41 mouse cellular contexts compared by ENCODE assay signal in genomic region chr2:89414557-89414956, GRCm38 (mm10). TPM values are rescaled to one million over a fixed set of nuclear protein-coding genes. Genes with fewer than 3 reads are reported as not detected.
"Had no signal": no experiment of that assay in that cellular context is flagged by ENCODE, and none has a peak within 500 bp of the region (broad histone marks: within the 10 kb centered on the region; RNA-seq: fewer than 3 reads in every experiment).

No protein-coding gene starts in this region.

- ATAC-seq: hindbrain, embryonic 16.5 days; inflammation-experienced regulatory T-cells, adult 6 months; liver, postnatal 0 days had no signal

- H3K9me3 ChIP-seq: heart, embryonic 10.5 days; heart, embryonic 12.5 days; hindbrain, embryonic 10.5 days; hindbrain, embryonic 12.5 days; limb, embryonic 10.5 days; limb, embryonic 12.5 days; liver, embryonic 13.5 days; liver, embryonic 15.5 days had no signal

- DNase-seq: gastrocnemius, adult 2 months; gastrocnemius, postnatal 10 days; gastrocnemius, postnatal 25 days; heart, adult 18-20 months; heart, postnatal 10 days; heart, postnatal 4 days; kidney, adult 2 months; kidney, adult 9 months; kidney, postnatal 10 days; kidney, postnatal 25 days; layer of hippocampus, adult 9-11 months; layer of hippocampus, postnatal 36 days; liver; liver, embryonic 13.5 days; liver, postnatal 0 days had no signal

- H3K27ac ChIP-seq: gastrocnemius, adult 2 months; heart, embryonic 10.5 days; hindbrain, embryonic 10.5 days; hindbrain, embryonic 12.5 days; hindbrain, embryonic 14.5 days; left cerebral cortex, adult 2 months; limb, embryonic 10.5 days; limb, embryonic 12.5 days; liver, embryonic 13.5 days; liver, embryonic 15.5 days had no signal

- H3K27me3 ChIP-seq: heart, embryonic 12.5 days; hindbrain, embryonic 12.5 days; limb, embryonic 12.5 days; liver, embryonic 13.5 days; liver, embryonic 15.5 days had no signal

- H3K4me2 ChIP-seq: heart, embryonic 12.5 days; hindbrain, embryonic 12.5 days; hindbrain, embryonic 14.5 days; limb, embryonic 12.5 days; liver, embryonic 11.5 days; liver, embryonic 13.5 days; liver, embryonic 15.5 days had no signal

- H3K9ac ChIP-seq: heart, embryonic 12.5 days; hindbrain, embryonic 12.5 days; hindbrain, embryonic 14.5 days; limb, embryonic 12.5 days; liver, embryonic 13.5 days; liver, embryonic 15.5 days; liver, postnatal 0 days had no signal

- H3K4me1 ChIP-seq: heart, embryonic 10.5 days; heart, embryonic 12.5 days; hindbrain, embryonic 10.5 days; hindbrain, embryonic 12.5 days; limb, embryonic 10.5 days; limb, embryonic 12.5 days; liver, embryonic 13.5 days; liver, embryonic 15.5 days had no signal

- H3K36me3 ChIP-seq: heart, embryonic 10.5 days; heart, embryonic 12.5 days; hindbrain, embryonic 10.5 days; hindbrain, embryonic 12.5 days; limb, embryonic 10.5 days; limb, embryonic 12.5 days; liver, embryonic 13.5 days; liver, embryonic 15.5 days had no signal

- H3K4me3 ChIP-seq: gastrocnemius, adult 2 months; heart, embryonic 10.5 days; heart, embryonic 12.5 days; hindbrain, embryonic 10.5 days; hindbrain, embryonic 12.5 days; left cerebral cortex, adult 2 months; limb, embryonic 10.5 days; limb, embryonic 12.5 days; liver, embryonic 13.5 days; liver, embryonic 15.5 days had no signal

RNA-seq across cellular contexts. Expression of gene Olfr1238, which starts 5.1 kb away (rescaled TPM):
- total RNA-seq: gastrocnemius, adult 2 months; gastrocnemius, postnatal 10 days; gastrocnemius, postnatal 25 days; gastrocnemius, postnatal 4 days; granulocyte monocyte progenitor cell, adult 5-6 weeks; heart, adult 18-20 months; heart, adult 8-10 months; heart, postnatal 10 days; heart, postnatal 25 days; heart, postnatal 4 days; layer of hippocampus, adult 18-20 months; layer of hippocampus, adult 8-10 months; layer of hippocampus, postnatal 14 days; layer of hippocampus, postnatal 36 days; left cerebral cortex, adult 2 months; left cerebral cortex, postnatal 14 days; left cerebral cortex, postnatal 36 days had no signal
- polyA plus RNA-seq: frontal cortex, adult 2 months; heart, embryonic 10.5 days; heart, embryonic 12.5 days; heart, embryonic 14.5 days; heart, embryonic 16.5 days; hindbrain, embryonic 10.5 days; hindbrain, embryonic 12.5 days; hindbrain, embryonic 14.5 days; hindbrain, embryonic 16.5 days; kidney, adult 2 months; large intestine, adult 2 months; limb, embryonic 10.5 days; limb, embryonic 12.5 days; limb, embryonic 14.5 days; liver, embryonic 11.5 days; liver, embryonic 13.5 days; liver, embryonic 15.5 days; liver, postnatal 0 days had no signal

RNA-seq across cellular contexts. Expression of gene Olfr1239, which starts 5.7 kb away (rescaled TPM):
- total RNA-seq: gastrocnemius, adult 2 months; gastrocnemius, postnatal 10 days; gastrocnemius, postnatal 25 days; gastrocnemius, postnatal 4 days; granulocyte monocyte progenitor cell, adult 5-6 weeks; heart, adult 18-20 months; heart, adult 8-10 months; heart, postnatal 10 days; heart, postnatal 25 days; heart, postnatal 4 days; layer of hippocampus, adult 18-20 months; layer of hippocampus, adult 8-10 months; layer of hippocampus, postnatal 14 days; layer of hippocampus, postnatal 36 days; left cerebral cortex, adult 2 months; left cerebral cortex, postnatal 14 days; left cerebral cortex, postnatal 36 days had no signal
- polyA plus RNA-seq: frontal cortex, adult 2 months; heart, embryonic 10.5 days; heart, embryonic 12.5 days; heart, embryonic 14.5 days; heart, embryonic 16.5 days; hindbrain, embryonic 10.5 days; hindbrain, embryonic 12.5 days; hindbrain, embryonic 14.5 days; hindbrain, embryonic 16.5 days; inflammation-experienced regulatory T-cells, adult 6 months; kidney, adult 2 months; large intestine, adult 2 months; limb, embryonic 10.5 days; limb, embryonic 12.5 days; limb, embryonic 14.5 days; liver, embryonic 11.5 days; liver, embryonic 13.5 days; liver, embryonic 15.5 days; liver, postnatal 0 days had no signal

RNA-seq across cellular contexts. Expression of gene Olfr1240, which starts 28.2 kb away (rescaled TPM):
- total RNA-seq: gastrocnemius, adult 2 months; gastrocnemius, postnatal 10 days; gastrocnemius, postnatal 25 days; gastrocnemius, postnatal 4 days; granulocyte monocyte progenitor cell, adult 5-6 weeks; heart, adult 18-20 months; heart, adult 8-10 months; heart, postnatal 10 days; heart, postnatal 25 days; heart, postnatal 4 days; layer of hippocampus, adult 18-20 months; layer of hippocampus, adult 8-10 months; layer of hippocampus, postnatal 14 days; layer of hippocampus, postnatal 36 days; left cerebral cortex, adult 2 months; left cerebral cortex, postnatal 14 days; left cerebral cortex, postnatal 36 days had no signal
- polyA plus RNA-seq: heart, embryonic 10.5 days; heart, embryonic 12.5 days; heart, embryonic 14.5 days; heart, embryonic 16.5 days; hindbrain, embryonic 10.5 days; hindbrain, embryonic 12.5 days; hindbrain, embryonic 14.5 days; hindbrain, embryonic 16.5 days; inflammation-experienced regulatory T-cells, adult 6 months; kidney, adult 2 months; large intestine, adult 2 months; limb, embryonic 10.5 days; limb, embryonic 12.5 days; limb, embryonic 14.5 days; liver, embryonic 11.5 days; liver, embryonic 13.5 days; liver, embryonic 15.5 days; liver, postnatal 0 days had no signal

RNA-seq across cellular contexts. Expression of gene Olfr1234, which starts 49.9 kb away (rescaled TPM):
- total RNA-seq: gastrocnemius, adult 2 months; gastrocnemius, postnatal 10 days; gastrocnemius, postnatal 25 days; gastrocnemius, postnatal 4 days; granulocyte monocyte progenitor cell, adult 5-6 weeks; heart, adult 18-20 months; heart, adult 8-10 months; heart, postnatal 10 days; heart, postnatal 25 days; heart, postnatal 4 days; layer of hippocampus, adult 18-20 months; layer of hippocampus, adult 8-10 months; layer of hippocampus, postnatal 14 days; layer of hippocampus, postnatal 36 days; left cerebral cortex, adult 2 months; left cerebral cortex, postnatal 14 days; left cerebral cortex, postnatal 36 days had no signal
- polyA plus RNA-seq: frontal cortex, adult 2 months; heart, embryonic 10.5 days; heart, embryonic 12.5 days; heart, embryonic 14.5 days; heart, embryonic 16.5 days; hindbrain, embryonic 10.5 days; hindbrain, embryonic 12.5 days; hindbrain, embryonic 14.5 days; hindbrain, embryonic 16.5 days; inflammation-experienced regulatory T-cells, adult 6 months; kidney, adult 2 months; large intestine, adult 2 months; limb, embryonic 10.5 days; limb, embryonic 12.5 days; limb, embryonic 14.5 days; liver, embryonic 11.5 days; liver, embryonic 13.5 days; liver, embryonic 15.5 days; liver, postnatal 0 days had no signal
